Mouse (Mus musculus) megakaryocyte, embryonic 14.5 days (primary cell): ENCODE measurements around the gene Cnksr1.

Source experiments
- FLI1 ChIP-seq: IDR thresholded peaks from 2 replicates; pipeline ENCODE4 v1.6.1; 2012; ENCODE audit warnings: low read length, inconsistent platforms, mixed read lengths
- GATA1 ChIP-seq: IDR thresholded peaks from 3 replicates; pipeline ENCODE4 v1.6.1; 2012; ENCODE audit warnings: mixed read lengths, low read length, inconsistent platforms, borderline replicate concordance

DNA sequence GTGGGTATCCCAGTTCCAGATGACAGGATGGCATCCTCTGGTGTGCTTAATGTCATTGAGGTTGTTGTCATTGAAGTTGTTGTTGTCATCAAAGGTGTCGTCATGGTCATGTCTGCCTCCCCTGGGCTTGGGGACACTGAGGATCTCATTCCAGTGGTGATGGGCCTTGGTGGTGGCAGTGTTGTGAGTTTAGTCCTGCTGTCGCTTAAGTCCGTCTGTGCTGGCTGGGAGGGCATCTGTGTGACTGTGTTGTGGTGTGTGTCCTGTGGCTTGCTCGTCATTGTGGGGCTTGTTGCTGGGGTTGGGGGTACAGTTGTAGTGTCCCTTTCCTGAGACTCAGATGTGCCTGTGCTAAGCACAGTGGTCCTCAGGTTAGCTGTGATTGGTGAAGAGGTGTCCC, 35.3 kb downstream of the Cnksr1 start, which contains the start of gene Gm7534:
- TF ChIP-seq GATA1 (no peak), FLI1 (no peak)
